Mouse (Mus musculus) small intestine, adult 2 months (tissue): ENCODE measurements around the gene Them4.

Source experiments
- CTCF ChIP-seq: fragments of 200-500 bp; IDR thresholded peaks from 2 replicates; pipeline ENCODE4 v1.5.1; 2012; ENCODE audit warnings: low read depth, mild to moderate bottlenecking, control low read depth, inconsistent platforms, low read length, moderate library complexity, mixed read lengths; ENCODE audit not compliant: insufficient replicate concordance, insufficient read length; ENCODE audit errors: extremely low read depth
- POLR2A ChIP-seq: fragments of 200-500 bp; IDR thresholded peaks from 2 replicates; pipeline ENCODE4 v1.6.1; 2012; ENCODE audit warnings: low read depth, mild to moderate bottlenecking, control low read depth, inconsistent platforms, low read length, moderate library complexity

DNA sequence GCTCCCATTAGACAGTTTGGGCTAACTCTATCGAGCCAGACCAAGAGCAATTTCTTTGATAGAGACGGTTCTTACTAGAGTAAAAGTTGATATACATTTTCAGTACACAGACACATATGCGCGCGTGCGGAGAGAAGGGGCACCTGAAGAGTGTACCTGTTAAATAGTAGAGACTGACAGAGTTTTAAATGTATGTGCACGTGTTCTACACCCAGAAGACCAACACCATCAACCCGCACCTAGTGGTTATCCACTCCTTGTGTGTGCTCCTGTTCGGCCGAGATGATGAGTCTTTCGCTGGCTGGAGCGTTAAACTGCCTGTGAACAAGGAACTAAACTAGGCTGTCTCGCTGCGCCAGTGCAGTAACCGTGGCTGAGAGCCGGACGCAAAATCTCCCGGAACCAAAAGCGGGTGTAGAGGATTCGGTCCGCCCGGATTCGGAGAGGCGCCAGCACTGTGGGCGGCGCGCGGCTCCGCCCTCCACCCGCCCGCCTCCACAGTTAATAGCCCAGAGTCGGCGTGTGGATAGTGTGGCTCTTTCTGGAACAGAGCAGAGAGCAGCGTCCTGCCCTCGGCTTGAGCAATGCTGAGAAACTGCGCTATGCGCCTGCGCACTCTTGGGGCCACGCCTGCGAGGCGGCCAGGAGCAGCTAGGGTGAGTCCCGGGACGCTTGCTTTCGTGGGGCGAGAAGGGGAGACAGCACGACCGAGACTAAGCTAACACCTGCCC, at the start of gene Them4:
- TF ChIP-seq CTCF (peak; percentile 13; the same call in 1 of the 2 replicates), POLR2A (no peak; the same call in none of the 2 replicates)
